8 mouse cellular contexts compared by ENCODE assay signal in genomic region chr7:97447050-97447531, GRCm38 (mm10). TPM values are rescaled to one million over a fixed set of nuclear protein-coding genes. Genes with fewer than 3 reads are reported as not detected.
DNase-seq lines count a peak whose midpoint lies in the region; ATAC-seq and TF ChIP-seq lines count a peak whose summit lies in the region.

No protein-coding gene starts in this region.

- no peak overlapping the region for H3K9ac ChIP-seq in hindbrain, embryonic 12.5 days
- H3K9ac ChIP-seq in stomach, postnatal 0 days (ENCODE audit: low read length): peak overlapping the region; percentile 23; the same call in 1 of the 2 replicates

- peak overlapping the region; percentile 90 for H3K27ac ChIP-seq in hindbrain, embryonic 12.5 days
- peak overlapping the region; percentile 89 for H3K27ac ChIP-seq in stomach, postnatal 0 days (replicated peaks)

- TF ChIP-seq EP300 in stomach, postnatal 0 days (optimal IDR thresholded peaks at IDR 0.05): no peak

- no peak overlapping the region for H3K4me2 ChIP-seq in hindbrain, embryonic 12.5 days (replicated peaks)
- H3K4me2 ChIP-seq in stomach, postnatal 0 days (replicated peaks; ENCODE audit: low read depth): no peak overlapping the region

- no peaks in the 10 kb centered on the region for H3K27me3 ChIP-seq in hindbrain, embryonic 12.5 days
- H3K27me3 ChIP-seq in stomach, postnatal 0 days (ENCODE audit: control insufficient read depth, insufficient read depth, low read length): no peaks in the 10 kb centered on the region

- DNase-seq in kidney, adult 11 months: peak; percentile 43
- DNase-seq in kidney, postnatal 4 days: no peak
- peak; percentile 41 for DNase-seq in ZHBTc4 (ENCODE audit: low read depth, low spot score)
- peak; percentile 10 to 12 for DNase-seq in layer of hippocampus, postnatal 25 days (ENCODE audit: extremely low spot score in 1 of 2, low spot score in 1 of 2)
- DNase-seq in stomach, postnatal 0 days (ENCODE audit: low spot score): peak; percentile 52
- DNase-seq in cerebellum, postnatal 25 days: no peak

- 0 out of 2 replicates have a peak, but pooled peaks cover 7% of the 10 kb centered on the region for H3K9me3 ChIP-seq in hindbrain, embryonic 12.5 days (replicated peaks)
- no peaks in the 10 kb centered on the region for H3K9me3 ChIP-seq in stomach, postnatal 0 days (ENCODE audit: control insufficient read depth, low read length)

- TF ChIP-seq CTCF in stomach, postnatal 0 days (IDR thresholded peaks at IDR 0.05; ENCODE audit: low read depth): peak; percentile 51

- H3K36me3 ChIP-seq in hindbrain, embryonic 12.5 days: no peaks in the 10 kb centered on the region
- no peaks in the 10 kb centered on the region for H3K36me3 ChIP-seq in stomach, postnatal 0 days (ENCODE audit: control insufficient read depth, insufficient read depth, low read length)

- peaks cover 15% of the 10 kb centered on the region for H3K4me1 ChIP-seq in hindbrain, embryonic 12.5 days
- peaks cover 4% of the 10 kb centered on the region; the same call in 1 of the 2 replicates for H3K4me1 ChIP-seq in stomach, postnatal 0 days (replicated peaks; ENCODE audit: control insufficient read depth, insufficient read depth)

- no peak overlapping the region for H3K4me3 ChIP-seq in hindbrain, embryonic 12.5 days
- no peak overlapping the region for H3K4me3 ChIP-seq in stomach, postnatal 0 days (ENCODE audit: low read depth, low read length)

- ATAC-seq in hindbrain, embryonic 12.5 days (ENCODE audit: low FRiP score): peak; percentile 82
- peak; percentile 36 for ATAC-seq in stomach, postnatal 0 days (ENCODE audit: low FRiP score, low TSS enrichment)
- ATAC-seq in granulocyte monocyte progenitor cell, adult 5-6 weeks (replicated peaks; ENCODE audit: poor library complexity, severe bottlenecking): no peak

- WGBS in hindbrain, embryonic 12.5 days: 61% methylated on average over 6 of the region's 6 CpGs
- 52% methylated on average over 6 of the region's 6 CpGs for WGBS in stomach, postnatal 0 days

RNA-seq across cellular contexts. Expression of gene Kctd14, which starts 4.0 kb away (rescaled TPM):
- polyA plus RNA-seq in hindbrain, embryonic 12.5 days (2016; fragmentation: Nextera tagmentation; extraction: Ambion mirVana): 1.8 and 2.3 TPM in 2 replicates
- total RNA-seq in layer of hippocampus, postnatal 25 days (2021): 1 to 10 TPM; 3.9 to 4.1 TPM
- 32.4 and 33.2 TPM in 2 replicates for polyA plus RNA-seq in stomach, postnatal 0 days (2015; fragmentation: Nextera tagmentation; extraction: Ambion mirVana)
- 3.2 and 5.0 TPM in 2 replicates for total RNA-seq in granulocyte monocyte progenitor cell, adult 5-6 weeks (2014; fragmentation: Nextera tagmentation)
- total RNA-seq in granulocyte monocyte progenitor cell, adult 5-6 weeks (2017): 3.9 TPM in 2 replicates

RNA-seq across cellular contexts. Expression of gene Thrsp, which starts 29.6 kb away (rescaled TPM):
- polyA plus RNA-seq in hindbrain, embryonic 12.5 days (2016; fragmentation: Nextera tagmentation; extraction: Ambion mirVana): 0.72 and 0.81 TPM in 2 replicates
- 10 to 100 TPM; 29.9 to 41.8 TPM for total RNA-seq in layer of hippocampus, postnatal 25 days (2021)
- polyA plus RNA-seq in stomach, postnatal 0 days (2015; fragmentation: Nextera tagmentation; extraction: Ambion mirVana): 1.4 and 1.5 TPM in 2 replicates
- not detected in 2 replicates for total RNA-seq in granulocyte monocyte progenitor cell, adult 5-6 weeks (2014; fragmentation: Nextera tagmentation)
- total RNA-seq in granulocyte monocyte progenitor cell, adult 5-6 weeks (2017): not detected in 2 replicates

RNA-seq across cellular contexts. Expression of gene Ints4, which starts 33.7 kb away (rescaled TPM):
- 54.2 and 55.3 TPM in 2 replicates for polyA plus RNA-seq in hindbrain, embryonic 12.5 days (2016; fragmentation: Nextera tagmentation; extraction: Ambion mirVana)
- 10 to 100 TPM; 27.0 to 31.4 TPM for total RNA-seq in layer of hippocampus, postnatal 25 days (2021)
- polyA plus RNA-seq in stomach, postnatal 0 days (2015; fragmentation: Nextera tagmentation; extraction: Ambion mirVana): 21.9 and 26.7 TPM in 2 replicates
- 74.7 and 78.5 TPM in 2 replicates for total RNA-seq in granulocyte monocyte progenitor cell, adult 5-6 weeks (2014; fragmentation: Nextera tagmentation)
- total RNA-seq in granulocyte monocyte progenitor cell, adult 5-6 weeks (2017): 64.1 and 64.8 TPM in 2 replicates

RNA-seq across cellular contexts. Expression of gene Ndufc2, which starts 47.3 kb away (rescaled TPM):
- 350 and 364 TPM in 2 replicates for polyA plus RNA-seq in hindbrain, embryonic 12.5 days (2016; fragmentation: Nextera tagmentation; extraction: Ambion mirVana)
- total RNA-seq in layer of hippocampus, postnatal 25 days (2021): 100 to 1,000 TPM; 231 to 241 TPM
- 415 and 439 TPM in 2 replicates for polyA plus RNA-seq in stomach, postnatal 0 days (2015; fragmentation: Nextera tagmentation; extraction: Ambion mirVana)
- 174 and 187 TPM in 2 replicates for total RNA-seq in granulocyte monocyte progenitor cell, adult 5-6 weeks (2014; fragmentation: Nextera tagmentation)
- total RNA-seq in granulocyte monocyte progenitor cell, adult 5-6 weeks (2017): 357 and 360 TPM in 2 replicates

Comparison
In these comparisons a context has a peak if more than half of its experiments do, and no peak if none do; other contexts are left out.
1. DNase-seq: peak in kidney, adult 11 months (single experiment), ZHBTc4 (single experiment), layer of hippocampus, postnatal 25 days (2 of 2) and stomach, postnatal 0 days (single experiment); none in kidney, postnatal 4 days (0 of 2) and cerebellum, postnatal 25 days (0 of 2).
2. RNA of gene Thrsp, which starts 29.6 kb away (total RNA-seq): 29.9 to 41.8 TPM in layer of hippocampus, postnatal 25 days; not detected in granulocyte monocyte progenitor cell, adult 5-6 weeks; every median in the first group is over 10 times any median in the second.